Mouse (Mus musculus) midbrain, embryonic 12.5 days (tissue): ENCODE results near the gene Clrn3. TPM values are rescaled to one million over a fixed set of nuclear protein-coding genes. Genes with fewer than 3 reads are reported as not detected.
"Not testable (repeated sequence)": the region's sequence is repeated elsewhere in the genome, so short reads cannot be mapped to it uniquely, and the experiment has no call there.

ENCODE experiments used
- ATAC-seq: fragments of 200-750 bp; cut with Nextera tagmentation; 2 replicates; pipeline ENCODE4 v1.8.0; 2017; ENCODE audit warnings: low read depth, moderate TSS enrichment, moderate library complexity; ENCODE audit not compliant: low FRiP score
- H3K27ac ChIP-seq: fragments of 300-500 bp; sonication (generic); replicated peaks from 2 replicates; pipeline ENCODE4 v1.5.1; 2016; ENCODE audit warnings: mild to moderate bottlenecking
- H3K27me3 ChIP-seq: fragments of 300-500 bp; sonication (generic); 2 replicates; pipeline ENCODE4 v1.6.1; 2016; ENCODE audit warnings: mild to moderate bottlenecking
- H3K36me3 ChIP-seq: fragments of 300-500 bp; sonication (generic); 2 replicates; pipeline ENCODE4 v1.6.1; 2016
- H3K4me1 ChIP-seq: fragments of 300-500 bp; sonication (generic); 2 replicates; pipeline ENCODE4 v1.6.1; 2016
- H3K4me2 ChIP-seq: fragments of 300-500 bp; sonication (generic); replicated peaks from 2 replicates; pipeline ENCODE4 v1.6.1; 2016; ENCODE audit warnings: mild to moderate bottlenecking, moderate library complexity
- H3K4me3 ChIP-seq: fragments of 300-500 bp; sonication (generic); 2 replicates; pipeline ENCODE4 v1.5.1; 2016; ENCODE audit warnings: mild to moderate bottlenecking
- H3K9ac ChIP-seq: fragments of 300-500 bp; sonication (generic); replicated peaks from 2 replicates; pipeline ENCODE4 v1.6.1; 2016; ENCODE audit warnings: mild to moderate bottlenecking, moderate library complexity
- H3K9me3 ChIP-seq: fragments of 300-500 bp; sonication (generic); 2 replicates; pipeline ENCODE4 v1.6.1; 2016; ENCODE audit warnings: mild to moderate bottlenecking
- WGBS: fragments of 180-500 bp; shearing (Covaris S2); methylation state at CpG from one replicate; pipeline ENCODE4 v1.1.7; 2016; 5-methylcytosine and 5-hydroxymethylcytosine counted together
- polyA plus RNA-seq: library from polyadenylated mRNA; unstranded; fragments of >200 nt; fragmentation: Nextera tagmentation; extraction: Ambion mirVana; gene quantifications from 2 replicates; pipeline ENCODE4 v1.2.1, GENCODE M21; 2016

The Clrn3 gene
- polyA plus RNA-seq, 1 experiment from 2014 or later = not detected

- not testable (repeated sequence) for H3K9ac ChIP-seq, H3K36me3 ChIP-seq, H3K4me2 ChIP-seq, H3K4me3 ChIP-seq, H3K27me3 ChIP-seq, H3K4me1 ChIP-seq, ATAC-seq, H3K27ac ChIP-seq, H3K9me3 ChIP-seq
- 89% methylated on average over 5 of the region's 5 CpGs for WGBS
Observed at GRCm38 (mm10) chr7:135506506-135506905, 21.9 kb downstream of the Clrn3 start.

GRCm38 (mm10) chr7:135499403-135499802 lies 29.1 kb downstream of the Clrn3 start:
- H3K36me3 ChIP-seq = no peaks in the 10 kb centered on the region
- no peak overlapping the region for H3K4me3 ChIP-seq
- 57% methylated on average over 2 of the region's 2 CpGs for WGBS
- no peaks in the 10 kb centered on the region for H3K9me3 ChIP-seq
- H3K9ac ChIP-seq = no peak overlapping the region
- no peak for ATAC-seq
- no peaks in the 10 kb centered on the region for H3K4me1 ChIP-seq
- H3K4me2 ChIP-seq = no peak overlapping the region
- H3K27ac ChIP-seq = no peak overlapping the region
- H3K27me3 ChIP-seq = no peaks in the 10 kb centered on the region

- Histone ChIP-seq H3K9me3 (no peaks in the 10 kb centered on the region), H3K4me1 (no peaks in the 10 kb centered on the region), H3K4me2 (no peak overlapping the region), H3K27ac (no peak overlapping the region), H3K9ac (no peak overlapping the region), H3K36me3 (no peaks in the 10 kb centered on the region), H3K4me3 (no peak overlapping the region), H3K27me3 (no peaks in the 10 kb centered on the region)
- no peak for ATAC-seq
- 82% methylated on average over 2 of the region's 3 CpGs for WGBS
Observed at GRCm38 (mm10) chr7:135498565-135499186, 29.8 kb downstream of the Clrn3 start.

- 48% methylated on average over 3 of the region's 3 CpGs for whole genome bisulfite sequencing
- no peak for ATAC-seq
- Histone ChIP-seq H3K4me2 (no peak overlapping the region), H3K27ac (no peak overlapping the region), H3K36me3 (no peaks in the 10 kb centered on the region), H3K4me3 (no peak overlapping the region), H3K27me3 (no peaks in the 10 kb centered on the region), H3K9ac (no peak overlapping the region), H3K9me3 (no peaks in the 10 kb centered on the region), H3K4me1 (no peaks in the 10 kb centered on the region)
Observed at GRCm38 (mm10) chr7:135495303-135495702, 33.2 kb downstream of the Clrn3 start.

GRCm38 (mm10) chr7:135490500-135490886 lies 38.0 kb downstream of the Clrn3 start:
- Histone ChIP-seq H3K9me3 (no peaks in the 10 kb centered on the region), H3K4me3 (no peak overlapping the region), H3K27me3 (peaks cover 30% of the 10 kb centered on the region), H3K4me2 (no peak overlapping the region), H3K36me3 (no peaks in the 10 kb centered on the region), H3K27ac (no peak overlapping the region), H3K9ac (no peak overlapping the region), H3K4me1 (peaks cover 16% of the 10 kb centered on the region)
- WGBS = 72% methylated on average over 8 of the region's 8 CpGs
- ATAC-seq = no peak

- no peak for ATAC-seq
- Histone ChIP-seq H3K9me3 (no peaks in the 10 kb centered on the region), H3K9ac (no peak overlapping the region), H3K4me3 (no peak overlapping the region), H3K36me3 (no peaks in the 10 kb centered on the region), H3K27me3 (peaks cover 31% of the 10 kb centered on the region), H3K27ac (no peak overlapping the region), H3K4me1 (peaks cover 22% of the 10 kb centered on the region), H3K4me2 (no peak overlapping the region)
- WGBS = 83% methylated on average over 9 of the region's 9 CpGs
Observed at GRCm38 (mm10) chr7:135489724-135490499, 38.5 kb downstream of the Clrn3 start.

- 70% methylated on average over 6 of the region's 6 CpGs for WGBS
- Histone ChIP-seq H3K4me3 (no peak overlapping the region), H3K36me3 (no peaks in the 10 kb centered on the region), H3K4me2 (no peak overlapping the region), H3K27ac (no peak overlapping the region), H3K9me3 (no peaks in the 10 kb centered on the region), H3K4me1 (peaks cover 32% of the 10 kb centered on the region), H3K9ac (no peak overlapping the region), H3K27me3 (peaks cover 46% of the 10 kb centered on the region)
- ATAC-seq = no peak
Observed at GRCm38 (mm10) chr7:135488214-135488810, 40.1 kb downstream of the Clrn3 start.

GRCm38 (mm10) chr7:135487423-135487822 lies 41.0 kb downstream of the Clrn3 start:
- Histone ChIP-seq H3K27me3 (peaks cover 53% of the 10 kb centered on the region), H3K27ac (no peak overlapping the region), H3K4me1 (peaks cover 32% of the 10 kb centered on the region), H3K9ac (no peak overlapping the region), H3K36me3 (no peaks in the 10 kb centered on the region), H3K9me3 (no peaks in the 10 kb centered on the region), H3K4me2 (no peak overlapping the region), H3K4me3 (no peak overlapping the region)
- no peak for ATAC-seq
- WGBS = 22% methylated on average over 4 of the region's 4 CpGs

- peaks cover 59% of the 10 kb centered on the region for H3K27me3 ChIP-seq
- no peak overlapping the region for H3K9ac ChIP-seq
- peaks cover 32% of the 10 kb centered on the region for H3K4me1 ChIP-seq
- H3K9me3 ChIP-seq = no peaks in the 10 kb centered on the region
- H3K4me2 ChIP-seq = no peak overlapping the region
- H3K4me3 ChIP-seq = no peak overlapping the region
- ATAC-seq = no peak
- H3K27ac ChIP-seq = no peak overlapping the region
- 38% methylated on average over 10 of the region's 10 CpGs for WGBS
- H3K36me3 ChIP-seq = no peaks in the 10 kb centered on the region
Observed at GRCm38 (mm10) chr7:135486645-135487382, 41.6 kb downstream of the Clrn3 start.

GRCm38 (mm10) chr7:135485796-135486410 lies 42.6 kb downstream of the Clrn3 start:
- ATAC-seq = peak; percentile 75
- H3K4me3 ChIP-seq = no peak overlapping the region
- H3K4me2 ChIP-seq = peak overlapping the region; percentile 8
- H3K9ac ChIP-seq = no peak overlapping the region
- H3K27ac ChIP-seq = no peak overlapping the region
- WGBS = 13% methylated on average over 12 of the region's 12 CpGs
- H3K27me3 ChIP-seq = peaks cover 67% of the 10 kb centered on the region
- H3K4me1 ChIP-seq = peaks cover 32% of the 10 kb centered on the region
- no peaks in the 10 kb centered on the region for H3K36me3 ChIP-seq
- H3K9me3 ChIP-seq = no peaks in the 10 kb centered on the region

GRCm38 (mm10) chr7:135485116-135485795 lies 43.2 kb downstream of the Clrn3 start:
- Histone ChIP-seq H3K9me3 (no peaks in the 10 kb centered on the region), H3K4me3 (no peak overlapping the region), H3K4me2 (peak overlapping the region; percentile 8), H3K36me3 (no peaks in the 10 kb centered on the region), H3K27me3 (peaks cover 73% of the 10 kb centered on the region), H3K9ac (no peak overlapping the region), H3K27ac (0 out of 2 replicates have a peak overlapping the region, but pooled peaks have one; percentile 3), H3K4me1 (peaks cover 32% of the 10 kb centered on the region)
- 5% methylated on average over 10 of the region's 10 CpGs for WGBS
- ATAC-seq = peak; percentile 21; the same call in 1 of the 2 replicates
